8 mouse cellular contexts compared by ENCODE assay signal in genomic region chr17:46782341-46783221, GRCm38 (mm10). TPM values are rescaled to one million over a fixed set of nuclear protein-coding genes. Genes with fewer than 3 reads are reported as not detected.
DNase-seq lines count a peak whose midpoint lies in the region; ATAC-seq and TF ChIP-seq lines count a peak whose summit lies in the region.

Gene Rpl7l1 (minus strand): TSS chr17:46782672.

- H3K4me2 ChIP-seq in kidney, embryonic 15.5 days = peak within 1 kb of the TSS; percentile 64

- ATAC-seq in kidney, embryonic 15.5 days (replicated peaks; ENCODE audit: low FRiP score) = peak; percentile 95
- ATAC-seq in monocyte, adult 5-6 weeks (replicated peaks; ENCODE audit: insufficient number of reproducible peaks, low FRiP score, low TSS enrichment, poor library complexity, severe bottlenecking) = peak; percentile 95

- WGBS in heart, embryonic 10.5 days = under 1% methylated on average over 44 of the region's 44 CpGs
- under 1% methylated on average over 44 of the region's 44 CpGs for WGBS in kidney, embryonic 15.5 days

- TF ChIP-seq POLR2A in bone marrow macrophage, adult 2 months (IDR thresholded peaks at IDR 0.05; ENCODE audit: borderline replicate concordance, low read depth, low read length) = no peak
- peak; percentile 94 for TF ChIP-seq POLR2A in embryonic fibroblast, embryonic 13.5 days (IDR thresholded peaks at IDR 0.05; ENCODE audit: low read depth, low read length)

- H3K27ac ChIP-seq in bone marrow macrophage, adult 2 months (ENCODE audit: insufficient read depth, low read depth, low read length) = peak within 1 kb of the TSS; percentile 73
- peak within 1 kb of the TSS; percentile 85 for H3K27ac ChIP-seq in embryonic fibroblast, embryonic 13.5 days (ENCODE audit: insufficient read depth, low read length)
- peak within 1 kb of the TSS; percentile 89 for H3K27ac ChIP-seq in heart, embryonic 10.5 days
- H3K27ac ChIP-seq in kidney, embryonic 15.5 days = peak within 1 kb of the TSS; percentile 95

- H3K4me1 ChIP-seq in bone marrow macrophage, adult 2 months (ENCODE audit: control insufficient read depth, insufficient read depth, low read length) = peaks cover 5% of the 10 kb centered on the region
- no peaks in the 10 kb centered on the region for H3K4me1 ChIP-seq in embryonic fibroblast, embryonic 13.5 days (ENCODE audit: control insufficient read depth, insufficient read depth, low read length)
- H3K4me1 ChIP-seq in heart, embryonic 10.5 days = no peaks in the 10 kb centered on the region
- peaks cover 16% of the 10 kb centered on the region for H3K4me1 ChIP-seq in kidney, embryonic 15.5 days

- no peaks in the 10 kb centered on the region for H3K27me3 ChIP-seq in heart, embryonic 10.5 days (ENCODE audit: insufficient read depth, poor library complexity, severe bottlenecking)
- H3K27me3 ChIP-seq in kidney, embryonic 15.5 days = no peaks in the 10 kb centered on the region

- peak within 1 kb of the TSS; percentile 67 for H3K9ac ChIP-seq in kidney, embryonic 15.5 days

- H3K4me3 ChIP-seq in bone marrow macrophage, adult 2 months (ENCODE audit: insufficient read depth, low read length) = peak within 1 kb of the TSS; percentile 84
- peak within 1 kb of the TSS; percentile 81 for H3K4me3 ChIP-seq in embryonic fibroblast, embryonic 13.5 days (ENCODE audit: insufficient read depth, low read length)
- H3K4me3 ChIP-seq in heart, embryonic 10.5 days = peak within 1 kb of the TSS; percentile 73
- peak within 1 kb of the TSS; percentile 72 for H3K4me3 ChIP-seq in kidney, embryonic 15.5 days (replicated peaks)

- peaks cover 34% of the 10 kb centered on the region for H3K36me3 ChIP-seq in heart, embryonic 10.5 days
- H3K36me3 ChIP-seq in kidney, embryonic 15.5 days = peaks cover 32% of the 10 kb centered on the region

- DNase-seq in A20 (ENCODE audit: low read depth, low spot score) (peak; percentile 97), liver (peak; percentile 95)
- peak; percentile 97 for DNase-seq in heart, embryonic 10.5 days (ENCODE audit: low spot score)
- peak; percentile 93 to 97 for DNase-seq in spleen, postnatal 4 days (ENCODE audit: low spot score in 2 of 2)

- H3K9me3 ChIP-seq in heart, embryonic 10.5 days = no peaks in the 10 kb centered on the region
- no peaks in the 10 kb centered on the region for H3K9me3 ChIP-seq in kidney, embryonic 15.5 days (replicated peaks)

- TF ChIP-seq CTCF in bone marrow macrophage, adult 2 months (IDR thresholded peaks at IDR 0.05; ENCODE audit: low read depth, low read length) = peak; percentile 73
- TF ChIP-seq CTCF in embryonic fibroblast, embryonic 13.5 days (IDR thresholded peaks at IDR 0.05; ENCODE audit: borderline replicate concordance, insufficient read depth, low read length) = no peak

RNA-seq across cellular contexts. Expression of gene Rpl7l1, which starts in this region (rescaled TPM):
- polyA plus RNA-seq in bone marrow macrophage, adult 2 months (2012; ENCODE audit: insufficient read depth, insufficient read length, missing spikeins) = 75.3 and 83.5 TPM in 2 replicates
- 115 and 117 TPM in 2 replicates for polyA plus RNA-seq in embryonic fibroblast, embryonic 13.5 days (2011; ENCODE audit: insufficient read length, low read depth, missing spikeins)
- polyA plus RNA-seq in heart, embryonic 10.5 days (2016; fragmentation: Nextera tagmentation; extraction: Ambion mirVana) = 130 and 184 TPM in 2 replicates
- polyA plus RNA-seq in kidney, embryonic 15.5 days (2015; fragmentation: Nextera tagmentation; extraction: Ambion mirVana) = 179 and 189 TPM in 2 replicates
- total RNA-seq in monocyte, adult 5-6 weeks (2017) = 87.5 to 121 TPM (median 88.0 TPM) in 3 replicates

Comparison
In these comparisons a context has a peak if more than half of its experiments do, and no peak if none do; other contexts are left out.
1. Peak in every context shown above with its lines: DNase-seq, ATAC-seq, H3K4me3 ChIP-seq and H3K27ac ChIP-seq.